Mouse (Mus musculus) embryonic facial prominence, embryonic 13.5 days (tissue): ENCODE measurements around the gene Nkx1-1. TPM values are rescaled to one million over a fixed set of nuclear protein-coding genes. Genes with fewer than 3 reads are reported as not detected.

ENCODE experiments used
- ATAC-seq: fragments of 200-750 bp; cut with Nextera tagmentation; 2 replicates; pipeline ENCODE4 v1.8.0; 2017; ENCODE audit warnings: low read depth; ENCODE audit not compliant: insufficient number of reproducible peaks, insufficient read depth, low FRiP score, low TSS enrichment
- H3K27ac ChIP-seq: fragments of 300-500 bp; sonication (generic); 2 replicates; pipeline ENCODE4 v1.5.1; 2015; ENCODE audit warnings: moderate library complexity, mild to moderate bottlenecking, inconsistent platforms
- H3K27me3 ChIP-seq: fragments of 300-500 bp; sonication (generic); 2 replicates; pipeline ENCODE4 v1.6.1; 2015; ENCODE audit warnings: mild to moderate bottlenecking, inconsistent platforms
- H3K36me3 ChIP-seq: fragments of 300-500 bp; sonication (generic); 2 replicates; pipeline ENCODE4 v1.6.1; 2015; ENCODE audit warnings: mild to moderate bottlenecking, inconsistent platforms
- H3K4me1 ChIP-seq: fragments of 300-500 bp; sonication (generic); 2 replicates; pipeline ENCODE4 v1.6.1; 2015; ENCODE audit warnings: inconsistent platforms
- H3K4me2 ChIP-seq: fragments of 300-500 bp; sonication (generic); 2 replicates; pipeline ENCODE4 v1.6.1; 2015; ENCODE audit warnings: moderate library complexity, mild to moderate bottlenecking, inconsistent platforms
- H3K4me3 ChIP-seq: fragments of 300-500 bp; sonication (generic); 2 replicates; pipeline ENCODE4 v1.5.1; 2015; ENCODE audit warnings: mild to moderate bottlenecking, inconsistent platforms
- H3K9ac ChIP-seq: fragments of 300-500 bp; sonication (generic); 2 replicates; pipeline ENCODE4 v1.6.1; 2015; ENCODE audit warnings: mild to moderate bottlenecking, inconsistent platforms
- H3K9me3 ChIP-seq: fragments of 300-500 bp; sonication (generic); 2 replicates; pipeline ENCODE4 v1.6.1; 2016; ENCODE audit warnings: inconsistent platforms
- WGBS: fragments of 180-500 bp; shearing (Covaris S2); methylation state at CpG from one replicate; pipeline ENCODE4 v1.1.7; 2015; ENCODE audit warnings: mixed read lengths; 5-methylcytosine and 5-hydroxymethylcytosine counted together
- polyA plus RNA-seq: library from polyadenylated mRNA; unstranded; fragments of >200 nt; fragmentation: Nextera tagmentation; extraction: Ambion mirVana; gene quantifications from 2 replicates; pipeline ENCODE4 v1.2.1, GENCODE M21; 2015

The Nkx1-1 gene
- polyA plus RNA-seq, result not detected in 2 replicates

GRCm38 (mm10) chr5:33433201-33434138 lies at the start of gene Nkx1-1:
Gene Nkx1-1 (minus strand): TSS chr5:33433976.
- H3K27me3 ChIP-seq, result peaks cover 99% of the 10 kb centered on the region
- H3K4me1 ChIP-seq, result peaks cover 43% of the 10 kb centered on the region
- H3K9ac ChIP-seq, result no peak within 1 kb of the TSS
- H3K36me3 ChIP-seq, result no peaks in the 10 kb centered on the region
- under 1% methylated on average over 86 of the region's 90 CpGs for WGBS
- no peak within 1 kb of the TSS for H3K27ac ChIP-seq
- H3K4me2 ChIP-seq, result peak within 1 kb of the TSS; percentile 56
- H3K4me3 ChIP-seq, result peak within 1 kb of the TSS; percentile 35
- no peaks in the 10 kb centered on the region for H3K9me3 ChIP-seq
- no peak for ATAC-seq

- Histone ChIP-seq H3K36me3 (no peaks in the 10 kb centered on the region), H3K9me3 (no peaks in the 10 kb centered on the region), H3K27me3 (peaks cover 24% of the 10 kb centered on the region), H3K27ac (no peak overlapping the region), H3K9ac (no peak overlapping the region), H3K4me1 (no peaks in the 10 kb centered on the region), H3K4me3 (no peak overlapping the region), H3K4me2 (no peak overlapping the region)
- WGBS, result 46% methylated on average over 7 of the region's 7 CpGs
- ATAC-seq, result no peak
Measured at GRCm38 (mm10) chr5:33481318-33481685, 47.5 kb upstream of the Nkx1-1 start.

GRCm38 (mm10) chr5:33480582-33481317 lies 47.0 kb upstream of the Nkx1-1 start:
- H3K9ac ChIP-seq, result no peak overlapping the region
- H3K27ac ChIP-seq, result no peak overlapping the region
- no peak overlapping the region for H3K4me3 ChIP-seq
- no peak for ATAC-seq
- peaks cover 20% of the 10 kb centered on the region for H3K27me3 ChIP-seq
- H3K9me3 ChIP-seq, result no peaks in the 10 kb centered on the region
- H3K4me1 ChIP-seq, result no peaks in the 10 kb centered on the region
- H3K36me3 ChIP-seq, result no peaks in the 10 kb centered on the region
- H3K4me2 ChIP-seq, result no peak overlapping the region
- WGBS, result 61% methylated on average over 26 of the region's 26 CpGs

GRCm38 (mm10) chr5:33465464-33465863 lies 31.7 kb upstream of the Nkx1-1 start:
- ATAC-seq, result no peak
- no peak overlapping the region for H3K9ac ChIP-seq
- H3K4me2 ChIP-seq, result no peak overlapping the region
- no peaks in the 10 kb centered on the region for H3K36me3 ChIP-seq
- H3K4me1 ChIP-seq, result no peaks in the 10 kb centered on the region; the same call in 1 of the 2 replicates
- 53% methylated on average over 11 of the region's 11 CpGs for WGBS
- no peak overlapping the region for H3K4me3 ChIP-seq
- peaks cover 24% of the 10 kb centered on the region for H3K27me3 ChIP-seq
- H3K27ac ChIP-seq, result no peak overlapping the region
- H3K9me3 ChIP-seq, result no peaks in the 10 kb centered on the region

- no peaks in the 10 kb centered on the region for H3K36me3 ChIP-seq
- no peak overlapping the region for H3K4me3 ChIP-seq
- no peak overlapping the region for H3K27ac ChIP-seq
- H3K9ac ChIP-seq, result no peak overlapping the region
- H3K4me2 ChIP-seq, result no peak overlapping the region
- WGBS, result 46% methylated on average over 7 of the region's 7 CpGs
- H3K9me3 ChIP-seq, result no peaks in the 10 kb centered on the region
- ATAC-seq, result no peak
- no peaks in the 10 kb centered on the region; the same call in 1 of the 2 replicates for H3K4me1 ChIP-seq
- peaks cover 27% of the 10 kb centered on the region for H3K27me3 ChIP-seq
Measured at GRCm38 (mm10) chr5:33464390-33464789, 30.6 kb upstream of the Nkx1-1 start.

GRCm38 (mm10) chr5:33459111-33459510 lies 25.3 kb upstream of the Nkx1-1 start:
- Histone ChIP-seq H3K27me3 (peaks cover 18% of the 10 kb centered on the region), H3K4me3 (no peak overlapping the region), H3K9ac (no peak overlapping the region), H3K4me2 (no peak overlapping the region), H3K27ac (no peak overlapping the region), H3K36me3 (no peaks in the 10 kb centered on the region), H3K9me3 (no peaks in the 10 kb centered on the region), H3K4me1 (0 out of 2 replicates have a peak, but pooled peaks cover 5% of the 10 kb centered on the region)
- 76% methylated on average over 2 of the region's 2 CpGs for WGBS
- no peak for ATAC-seq

GRCm38 (mm10) chr5:33458132-33458622 lies 24.4 kb upstream of the Nkx1-1 start:
- H3K4me3 ChIP-seq, result no peak overlapping the region
- H3K9ac ChIP-seq, result no peak overlapping the region
- no peak overlapping the region for H3K4me2 ChIP-seq
- 0 out of 2 replicates have a peak, but pooled peaks cover 5% of the 10 kb centered on the region for H3K4me1 ChIP-seq
- ATAC-seq, result no peak
- no peaks in the 10 kb centered on the region for H3K36me3 ChIP-seq
- peaks cover 17% of the 10 kb centered on the region for H3K27me3 ChIP-seq
- H3K27ac ChIP-seq, result no peak overlapping the region
- 56% methylated on average over 3 of the region's 3 CpGs for WGBS
- H3K9me3 ChIP-seq, result no peaks in the 10 kb centered on the region

- Histone ChIP-seq H3K27ac (no peak overlapping the region), H3K4me2 (no peak overlapping the region), H3K36me3 (no peaks in the 10 kb centered on the region), H3K27me3 (peaks cover 17% of the 10 kb centered on the region), H3K4me3 (no peak overlapping the region), H3K4me1 (0 out of 2 replicates have a peak, but pooled peaks cover 5% of the 10 kb centered on the region), H3K9ac (0 out of 2 replicates have a peak overlapping the region, but pooled peaks have one; percentile 2), H3K9me3 (no peaks in the 10 kb centered on the region)
- WGBS, result 53% methylated on average over 8 of the region's 8 CpGs
- ATAC-seq, result no peak
Measured at GRCm38 (mm10) chr5:33455737-33456136, 22.0 kb upstream of the Nkx1-1 start.

- Histone ChIP-seq H3K27ac (no peak overlapping the region), H3K4me3 (no peak overlapping the region), H3K4me1 (peaks cover 7% of the 10 kb centered on the region), H3K9ac (no peak overlapping the region), H3K36me3 (no peaks in the 10 kb centered on the region), H3K9me3 (no peaks in the 10 kb centered on the region), H3K27me3 (peaks cover 80% of the 10 kb centered on the region), H3K4me2 (no peak overlapping the region)
- WGBS, result 50% methylated on average over 9 of the region's 9 CpGs
- no peak for ATAC-seq
Measured at GRCm38 (mm10) chr5:33443794-33444193, 10.0 kb upstream of the Nkx1-1 start.

- Histone ChIP-seq H3K9ac (peak overlapping the region; percentile 61), H3K4me1 (peaks cover 7% of the 10 kb centered on the region), H3K4me2 (peak overlapping the region; percentile 60), H3K27me3 (peaks cover 82% of the 10 kb centered on the region), H3K36me3 (no peaks in the 10 kb centered on the region), H3K9me3 (no peaks in the 10 kb centered on the region), H3K27ac (no peak overlapping the region), H3K4me3 (peak overlapping the region; percentile 30)
- no peak for ATAC-seq
- 6% methylated on average over 56 of the region's 56 CpGs for WGBS
Measured at GRCm38 (mm10) chr5:33442927-33443710, 9.3 kb upstream of the Nkx1-1 start.

- WGBS, result 3% methylated on average over 23 of the region's 23 CpGs
Measured at GRCm38 (mm10) chr5:33438214-33438613, 4.4 kb upstream of the Nkx1-1 start.

More at GRCm38 (mm10) chr5:33438214-33438613, 4.4 kb upstream of the Nkx1-1 start:
- H3K4me3 ChIP-seq, result no peak overlapping the region
- H3K27ac ChIP-seq, result no peak overlapping the region
- H3K4me1 ChIP-seq, result peaks cover 26% of the 10 kb centered on the region
- no peak overlapping the region for H3K9ac ChIP-seq
- no peaks in the 10 kb centered on the region for H3K36me3 ChIP-seq
- H3K4me2 ChIP-seq, result no peak overlapping the region
- no peaks in the 10 kb centered on the region for H3K9me3 ChIP-seq
- ATAC-seq, result peak; percentile 53; the same call in 1 of the 2 replicates
- peaks cover 97% of the 10 kb centered on the region for H3K27me3 ChIP-seq
